Mouse (Mus musculus): ENCODE data around the gene Trpc4ap. TPM values are rescaled to one million over a fixed set of nuclear protein-coding genes. Genes with fewer than 3 reads are reported as not detected.

Trpc4ap gene
- polyA plus RNA-seq, 1 experiment from 2014 or later: 113 TPM

- H3K4me1 ChIP-seq (replicated peaks): no peaks in the 10 kb centered on the region
- peaks cover 31% of the 10 kb centered on the region for H3K36me3 ChIP-seq
- ATAC-seq: no peak
- H3K9ac ChIP-seq: no peak overlapping the region
- 78% methylated on average over 6 of the region's 6 CpGs for WGBS
- H3K4me3 ChIP-seq (replicated peaks): no peak overlapping the region
- no peak overlapping the region for H3K27ac ChIP-seq
- H3K9me3 ChIP-seq: no peaks in the 10 kb centered on the region
- H3K27me3 ChIP-seq (replicated peaks): no peaks in the 10 kb centered on the region
- no peak overlapping the region for H3K4me2 ChIP-seq (replicated peaks)
Measured at GRCm38 (mm10) chr2:155663910-155664460, 28.2 kb downstream of the Trpc4ap start.

GRCm38 (mm10) chr2:155663097-155663496 is 29.1 kb downstream of the Trpc4ap start:
- H3K9me3 ChIP-seq: no peaks in the 10 kb centered on the region
- no peak for ATAC-seq
- H3K36me3 ChIP-seq: peaks cover 29% of the 10 kb centered on the region
- H3K27me3 ChIP-seq (replicated peaks): no peaks in the 10 kb centered on the region
- H3K27ac ChIP-seq: no peak overlapping the region
- no peaks in the 10 kb centered on the region for H3K4me1 ChIP-seq (replicated peaks)
- H3K9ac ChIP-seq: no peak overlapping the region
- H3K4me2 ChIP-seq (replicated peaks): no peak overlapping the region
- WGBS: 26% methylated on average over 5 of the region's 5 CpGs
- H3K4me3 ChIP-seq (replicated peaks): no peak overlapping the region

- Histone ChIP-seq H3K4me3 (replicated peaks) (no peak overlapping the region), H3K9me3 (no peaks in the 10 kb centered on the region), H3K4me2 (replicated peaks) (no peak overlapping the region), H3K9ac (no peak overlapping the region), H3K27ac (no peak overlapping the region), H3K27me3 (replicated peaks) (no peaks in the 10 kb centered on the region), H3K36me3 (peaks cover 34% of the 10 kb centered on the region), H3K4me1 (replicated peaks) (no peaks in the 10 kb centered on the region)
- no peak for ATAC-seq
- 95% methylated on average over 5 of the region's 5 CpGs for WGBS
Measured at GRCm38 (mm10) chr2:155662390-155662789, 29.8 kb downstream of the Trpc4ap start.

- no peak overlapping the region for H3K4me2 ChIP-seq (replicated peaks)
- H3K27me3 ChIP-seq (replicated peaks): no peaks in the 10 kb centered on the region
- no peak overlapping the region for H3K27ac ChIP-seq
- H3K9me3 ChIP-seq: no peaks in the 10 kb centered on the region
- no peak for ATAC-seq
- no peaks in the 10 kb centered on the region for H3K4me1 ChIP-seq (replicated peaks)
- H3K4me3 ChIP-seq (replicated peaks): no peak overlapping the region
- 90% methylated on average over 6 of the region's 6 CpGs for WGBS
- H3K36me3 ChIP-seq: peaks cover 45% of the 10 kb centered on the region
- no peak overlapping the region for H3K9ac ChIP-seq
Measured at GRCm38 (mm10) chr2:155655759-155656372, 36.3 kb downstream of the Trpc4ap start.

GRCm38 (mm10) chr2:155652618-155653017 is 39.6 kb downstream of the Trpc4ap start:
- 93% methylated on average over 5 of the region's 5 CpGs for WGBS
- peaks cover 47% of the 10 kb centered on the region for H3K36me3 ChIP-seq

GRCm38 (mm10) chr2:155645746-155646145 is 46.4 kb downstream of the Trpc4ap start:
- H3K36me3 ChIP-seq: peaks cover 49% of the 10 kb centered on the region
- no peak overlapping the region for H3K4me2 ChIP-seq (replicated peaks)
- H3K9ac ChIP-seq: no peak overlapping the region
- ATAC-seq: no peak
- H3K9me3 ChIP-seq: no peaks in the 10 kb centered on the region
- H3K4me1 ChIP-seq (replicated peaks): peaks cover 6% of the 10 kb centered on the region; the same call in 1 of the 2 replicates
- H3K27ac ChIP-seq: no peak overlapping the region
- no peaks in the 10 kb centered on the region for H3K27me3 ChIP-seq (replicated peaks)
- H3K4me3 ChIP-seq (replicated peaks): no peak overlapping the region
- WGBS: 90% methylated on average over 7 of the region's 7 CpGs

More at GRCm38 (mm10) chr2:155652618-155653017, 39.6 kb downstream of the Trpc4ap start:
- no peak for ATAC-seq
- no peak overlapping the region for H3K27ac ChIP-seq
- H3K27me3 ChIP-seq (replicated peaks): no peaks in the 10 kb centered on the region
- H3K4me1 ChIP-seq (replicated peaks): no peaks in the 10 kb centered on the region
- no peaks in the 10 kb centered on the region for H3K9me3 ChIP-seq
- H3K4me3 ChIP-seq (replicated peaks): no peak overlapping the region
- no peak overlapping the region for H3K4me2 ChIP-seq (replicated peaks)
- H3K9ac ChIP-seq: no peak overlapping the region

GRCm38 (mm10) chr2:155641540-155642472 is 50.4 kb downstream of the Trpc4ap start:
- H3K4me3 ChIP-seq (replicated peaks): no peak overlapping the region
- peaks cover 56% of the 10 kb centered on the region for H3K36me3 ChIP-seq
- H3K27ac ChIP-seq: peak overlapping the region; percentile 62
- no peak overlapping the region for H3K4me2 ChIP-seq (replicated peaks)
- 82% methylated on average over 18 of the region's 18 CpGs for WGBS
- H3K9me3 ChIP-seq: no peaks in the 10 kb centered on the region
- ATAC-seq: peak; percentile 95
- H3K9ac ChIP-seq: no peak overlapping the region
- peaks cover 6% of the 10 kb centered on the region; the same call in 1 of the 2 replicates for H3K4me1 ChIP-seq (replicated peaks)
- H3K27me3 ChIP-seq (replicated peaks): no peaks in the 10 kb centered on the region

- H3K27me3 ChIP-seq (replicated peaks): no peaks in the 10 kb centered on the region
- no peak overlapping the region for H3K4me2 ChIP-seq (replicated peaks)
- ATAC-seq: no peak
- 90% methylated on average over 6 of the region's 6 CpGs for WGBS
- peak overlapping the region; percentile 62; the same call in 1 of the 2 replicates for H3K27ac ChIP-seq
- peaks cover 58% of the 10 kb centered on the region for H3K36me3 ChIP-seq
- H3K9ac ChIP-seq: no peak overlapping the region
- peaks cover 6% of the 10 kb centered on the region; the same call in 1 of the 2 replicates for H3K4me1 ChIP-seq (replicated peaks)
- no peaks in the 10 kb centered on the region for H3K9me3 ChIP-seq
- no peak overlapping the region for H3K4me3 ChIP-seq (replicated peaks)
Measured at GRCm38 (mm10) chr2:155640656-155641055, 51.5 kb downstream of the Trpc4ap start.

GRCm38 (mm10) chr2:155637411-155637810 is 54.8 kb downstream of the Trpc4ap start:
- H3K4me2 ChIP-seq (replicated peaks): no peak overlapping the region
- ATAC-seq: no peak
- H3K4me3 ChIP-seq (replicated peaks): no peak overlapping the region
- peaks cover 58% of the 10 kb centered on the region for H3K36me3 ChIP-seq
- no peaks in the 10 kb centered on the region for H3K9me3 ChIP-seq
- H3K27me3 ChIP-seq (replicated peaks): peaks cover 4% of the 10 kb centered on the region
- H3K9ac ChIP-seq: no peak overlapping the region
- H3K27ac ChIP-seq: no peak overlapping the region
- peaks cover 6% of the 10 kb centered on the region; the same call in 1 of the 2 replicates for H3K4me1 ChIP-seq (replicated peaks)
- WGBS: 89% methylated on average over 4 of the region's 4 CpGs

GRCm38 (mm10) chr2:155636881-155637280 is 55.3 kb downstream of the Trpc4ap start:
- H3K4me2 ChIP-seq (replicated peaks): no peak overlapping the region
- peaks cover 58% of the 10 kb centered on the region for H3K36me3 ChIP-seq
- H3K4me1 ChIP-seq (replicated peaks): peaks cover 6% of the 10 kb centered on the region; the same call in 1 of the 2 replicates
- no peak overlapping the region for H3K9ac ChIP-seq
- peaks cover 9% of the 10 kb centered on the region for H3K27me3 ChIP-seq (replicated peaks)
- H3K9me3 ChIP-seq: no peaks in the 10 kb centered on the region
- no peak overlapping the region for H3K27ac ChIP-seq
- no peak overlapping the region for H3K4me3 ChIP-seq (replicated peaks)
- ATAC-seq: no peak

- H3K27ac ChIP-seq: no peak overlapping the region
- H3K9ac ChIP-seq: no peak overlapping the region
- no peak overlapping the region for H3K4me3 ChIP-seq (replicated peaks)
- H3K9me3 ChIP-seq: no peaks in the 10 kb centered on the region
- H3K27me3 ChIP-seq (replicated peaks): peaks cover 17% of the 10 kb centered on the region
- no peak overlapping the region for H3K4me2 ChIP-seq (replicated peaks)
- H3K36me3 ChIP-seq: peaks cover 54% of the 10 kb centered on the region
- peaks cover 1% of the 10 kb centered on the region; the same call in 1 of the 2 replicates for H3K4me1 ChIP-seq (replicated peaks)
- WGBS: 92% methylated on average over 8 of the region's 8 CpGs
- no peak for ATAC-seq
Measured at GRCm38 (mm10) chr2:155635961-155636360, 56.2 kb downstream of the Trpc4ap start.

GRCm38 (mm10) chr2:155634562-155634961 is 57.6 kb downstream of the Trpc4ap start:
- Histone ChIP-seq H3K4me2 (replicated peaks) (no peak overlapping the region), H3K9me3 (no peaks in the 10 kb centered on the region), H3K9ac (no peak overlapping the region), H3K4me3 (replicated peaks) (no peak overlapping the region), H3K4me1 (replicated peaks) (peaks cover 6% of the 10 kb centered on the region; the same call in 1 of the 2 replicates), H3K27me3 (replicated peaks) (peaks cover 25% of the 10 kb centered on the region), H3K27ac (no peak overlapping the region), H3K36me3 (peaks cover 47% of the 10 kb centered on the region)
- 93% methylated on average over 8 of the region's 8 CpGs for WGBS
- no peak for ATAC-seq

Data from intestine, embryonic 15.5 days (tissue).